Mouse (Mus musculus) lung, embryonic 14.5 days (tissue): ENCODE results near the gene Agbl5. TPM values are rescaled to one million over a fixed set of nuclear protein-coding genes. Genes with fewer than 3 reads are reported as not detected.
"Not testable (repeated sequence)": the region's sequence is repeated elsewhere in the genome, so short reads cannot be mapped to it uniquely, and the experiment has no call there.

ENCODE experiments used
- ATAC-seq: fragments of 200-750 bp; cut with Nextera tagmentation; 2 replicates; pipeline ENCODE4 v1.8.0; 2017; ENCODE audit warnings: mild to moderate bottlenecking, moderate TSS enrichment, moderate library complexity; ENCODE audit not compliant: insufficient read depth
- DNase-seq: peaks from one replicate; pipeline ENCODE4 v3.0.0-alpha.2; 2015
- H3K27ac ChIP-seq: fragments of 300-500 bp; sonication (generic); 2 replicates; pipeline ENCODE4 v1.5.1; 2014; ENCODE audit warnings: low read depth, mild to moderate bottlenecking, moderate library complexity
- H3K27me3 ChIP-seq: fragments of 300-500 bp; sonication (generic); 2 replicates; pipeline ENCODE4 v1.6.1; 2014; ENCODE audit warnings: low read length, control low read depth; ENCODE audit not compliant: insufficient read depth
- H3K36me3 ChIP-seq: fragments of 300-500 bp; sonication (generic); 2 replicates; pipeline ENCODE4 v1.6.1; 2014; ENCODE audit warnings: control low read depth; ENCODE audit not compliant: insufficient read depth
- H3K4me1 ChIP-seq: fragments of 300-500 bp; sonication (generic); 2 replicates; pipeline ENCODE4 v1.6.1; 2014; ENCODE audit warnings: antibody characterized with exemption, control low read depth; ENCODE audit not compliant: insufficient read depth
- H3K4me2 ChIP-seq: fragments of 300-500 bp; sonication (generic); 2 replicates; pipeline ENCODE4 v1.6.1; 2014; ENCODE audit warnings: mild to moderate bottlenecking
- H3K4me3 ChIP-seq: fragments of 300-500 bp; sonication (generic); 2 replicates; pipeline ENCODE4 v1.5.1; 2014; ENCODE audit warnings: low read depth, low read length
- H3K9ac ChIP-seq: fragments of 300-500 bp; sonication (generic); 2 replicates; pipeline ENCODE4 v1.6.1; 2014
- H3K9me3 ChIP-seq: fragments of 300-500 bp; sonication (generic); 2 replicates; pipeline ENCODE4 v1.6.1; 2016; ENCODE audit warnings: low read depth, low read length, control low read depth
- CTCF ChIP-seq: IDR thresholded peaks from 2 replicates; pipeline ENCODE4 v1.5.1; 2016; ENCODE audit warnings: antibody characterized with exemption, low read depth
- WGBS: fragments of 180-500 bp; shearing (Covaris S2); extraction: QIAGEN DNeasy Blood & Tissue Kit; methylation state at CpG from one replicate; pipeline ENCODE4 v1.1.7; 2014; 5-methylcytosine and 5-hydroxymethylcytosine counted together
- polyA plus RNA-seq: library from polyadenylated mRNA; unstranded; fragments of >200 nt; fragmentation: Nextera tagmentation; extraction: Ambion mirVana; gene quantifications from 2 replicates; pipeline ENCODE4 v1.2.1, GENCODE M21; 2014

The Agbl5 gene
- polyA plus RNA-seq, 1 experiment from 2014 or later, result 25.2 TPM

DNA sequence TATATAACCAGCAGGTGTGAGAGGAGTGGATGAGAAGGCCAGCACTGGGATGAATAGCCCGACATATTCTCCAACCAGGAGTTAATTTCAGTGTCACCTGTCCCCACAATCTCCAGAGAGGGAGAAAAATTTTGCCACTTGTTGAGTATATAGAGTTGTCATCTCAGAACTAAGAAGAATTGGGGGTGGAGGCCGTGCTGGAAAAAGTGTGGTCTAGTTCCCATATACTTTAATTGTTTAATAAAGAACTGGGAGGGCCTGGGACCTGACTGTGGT, 18.4 kb upstream of the Agbl5 start:
- Histone ChIP-seq H3K4me1 (no peaks in the 10 kb centered on the region), H3K4me3 (peak overlapping the region; percentile 94), H3K27ac (peak overlapping the region; percentile 33; the same call in 1 of the 2 replicates), H3K9ac (peak overlapping the region; percentile 92), H3K4me2 (peak overlapping the region; percentile 82), H3K36me3 (peaks cover 44% of the 10 kb centered on the region), H3K9me3 (no peaks in the 10 kb centered on the region), H3K27me3 (no peaks in the 10 kb centered on the region)
- 11% methylated on average over 2 of the region's 2 CpGs for WGBS
- no peak for DNase-seq
- no peak for TF ChIP-seq CTCF
- no peak for ATAC-seq

DNA sequence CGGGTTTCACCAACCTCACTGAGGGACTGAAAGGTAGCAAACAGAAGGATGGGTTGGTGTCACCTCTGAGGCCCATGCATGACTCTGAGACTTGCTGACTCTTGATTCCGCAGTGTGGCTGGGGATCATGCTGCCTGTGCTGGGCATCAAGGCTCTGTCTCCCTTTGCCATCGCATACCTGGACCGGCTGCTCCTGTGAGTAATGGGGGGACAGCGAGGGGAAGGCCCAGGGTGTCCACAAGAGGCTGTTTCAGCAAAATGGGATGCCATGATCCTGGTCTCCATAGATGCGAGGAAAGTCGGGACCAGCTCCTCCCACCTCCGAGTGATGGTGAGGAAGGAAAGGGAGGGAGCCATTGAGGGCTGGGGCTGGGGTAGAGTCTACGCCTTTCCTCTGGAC, 15.9 kb upstream of the Agbl5 start:
- H3K4me3 ChIP-seq, result no peak overlapping the region
- TF ChIP-seq CTCF, result no peak
- peaks cover 65% of the 10 kb centered on the region for H3K36me3 ChIP-seq
- H3K9ac ChIP-seq, result no peak overlapping the region
- ATAC-seq (no peak), DNase-seq (no peak)
- H3K4me2 ChIP-seq, result no peak overlapping the region
- H3K27ac ChIP-seq, result no peak overlapping the region
- no peaks in the 10 kb centered on the region for H3K4me1 ChIP-seq
- H3K9me3 ChIP-seq, result no peaks in the 10 kb centered on the region
- H3K27me3 ChIP-seq, result no peaks in the 10 kb centered on the region
- WGBS, result 89% methylated on average over 9 of the region's 9 CpGs

DNA sequence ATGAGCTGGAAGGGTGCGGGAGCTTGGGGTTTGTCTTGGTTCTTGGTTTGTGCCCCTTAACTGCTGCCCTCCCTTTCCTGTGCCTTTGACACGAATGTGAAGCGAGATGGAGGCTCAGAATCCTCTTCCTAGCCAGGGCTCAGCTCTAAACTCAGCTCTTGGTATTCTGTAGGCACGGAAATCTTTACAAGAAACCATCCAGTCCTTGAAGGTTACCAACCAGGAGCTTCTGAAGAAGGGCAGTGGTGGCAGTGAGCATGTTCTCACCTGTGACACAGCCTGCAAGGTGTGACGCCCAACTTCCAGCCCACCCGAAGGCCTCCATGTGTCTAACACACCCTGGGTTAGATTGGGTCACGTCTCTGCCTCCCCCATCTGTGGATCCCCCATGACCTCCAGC, 14.1 kb upstream of the Agbl5 start:
- DNase-seq, result no peak
- no peaks in the 10 kb centered on the region for H3K4me1 ChIP-seq
- H3K4me3 ChIP-seq, result no peak overlapping the region
- no peaks in the 10 kb centered on the region for H3K27me3 ChIP-seq
- no peak overlapping the region for H3K27ac ChIP-seq
- peaks cover 71% of the 10 kb centered on the region for H3K36me3 ChIP-seq
- WGBS, result 88% methylated on average over 7 of the region's 7 CpGs
- H3K9me3 ChIP-seq, result no peaks in the 10 kb centered on the region
- H3K4me2 ChIP-seq, result no peak overlapping the region
- no peak overlapping the region for H3K9ac ChIP-seq
- TF ChIP-seq CTCF, result no peak
- ATAC-seq, result no peak

DNA sequence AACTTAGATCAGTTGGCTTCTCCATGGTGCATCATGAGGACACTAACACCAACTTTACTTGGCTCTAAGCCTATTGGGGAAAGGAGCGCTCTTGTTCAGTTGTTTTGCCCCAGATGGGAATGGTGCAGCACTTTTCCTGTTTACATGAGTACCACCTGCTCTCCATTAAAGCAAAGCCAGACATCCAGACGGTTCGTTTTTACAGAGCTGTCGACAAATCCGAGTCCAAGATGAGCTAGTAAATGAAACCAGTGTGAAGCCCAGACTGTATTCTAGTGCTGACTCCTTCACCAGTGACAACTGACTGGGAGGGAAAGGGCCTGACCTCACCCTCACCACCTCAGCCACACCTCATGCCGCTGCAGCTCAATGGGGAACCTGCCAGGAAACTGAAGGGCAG, 9.9 kb upstream of the Agbl5 start:
- WGBS, result 22% methylated on average over 6 of the region's 6 CpGs
- no peak overlapping the region for H3K9ac ChIP-seq
- peaks cover 46% of the 10 kb centered on the region for H3K36me3 ChIP-seq
- no peaks in the 10 kb centered on the region for H3K9me3 ChIP-seq
- no peak overlapping the region for H3K27ac ChIP-seq
- ATAC-seq (no peak), DNase-seq (peak; percentile 32)
- H3K4me3 ChIP-seq, result no peak overlapping the region
- H3K4me1 ChIP-seq, result no peaks in the 10 kb centered on the region
- no peaks in the 10 kb centered on the region for H3K27me3 ChIP-seq
- no peak for TF ChIP-seq CTCF
- H3K4me2 ChIP-seq, result no peak overlapping the region

DNA sequence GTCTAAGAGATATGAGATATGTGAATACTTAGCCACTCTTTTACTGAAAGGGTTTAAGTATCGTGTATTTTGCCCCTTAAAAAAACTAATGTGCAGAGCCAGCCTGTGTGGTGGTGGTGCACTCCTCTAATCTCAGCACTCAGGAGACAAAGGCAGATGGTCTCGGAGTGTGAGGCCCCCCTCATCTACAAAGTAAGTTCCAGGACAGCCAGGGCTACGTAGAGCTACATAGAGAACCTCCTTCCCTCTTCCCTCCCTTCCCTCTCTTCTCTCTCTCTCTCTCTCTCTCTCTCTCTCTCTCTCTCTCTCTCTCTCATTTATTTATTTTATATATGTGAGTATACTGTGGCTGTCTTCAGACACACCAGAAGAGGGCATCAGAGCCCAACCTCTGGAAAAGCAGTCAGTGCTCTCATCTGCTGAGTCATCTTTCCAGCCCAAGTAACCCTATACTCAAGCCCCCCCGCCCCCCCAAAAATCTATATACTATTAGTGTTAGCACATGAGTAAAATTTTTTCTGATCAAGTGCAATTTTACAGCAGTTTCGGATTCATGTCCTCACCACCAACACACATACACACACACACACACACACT, 9.0 kb upstream of the Agbl5 start:
- Histone ChIP-seq H3K36me3 (peaks cover 37% of the 10 kb centered on the region), H3K27ac (no peak overlapping the region), H3K4me1 (no peaks in the 10 kb centered on the region), H3K4me3 (no peak overlapping the region), H3K9ac (no peak overlapping the region), H3K9me3 (no peaks in the 10 kb centered on the region), H3K27me3 (no peaks in the 10 kb centered on the region), H3K4me2 (no peak overlapping the region)
- ATAC-seq (no peak), DNase-seq (peak; percentile 21)
- WGBS, result 62% methylated on average over 5 of the region's 5 CpGs
- no peak; the same call in 1 of the 2 replicates for TF ChIP-seq CTCF

DNA sequence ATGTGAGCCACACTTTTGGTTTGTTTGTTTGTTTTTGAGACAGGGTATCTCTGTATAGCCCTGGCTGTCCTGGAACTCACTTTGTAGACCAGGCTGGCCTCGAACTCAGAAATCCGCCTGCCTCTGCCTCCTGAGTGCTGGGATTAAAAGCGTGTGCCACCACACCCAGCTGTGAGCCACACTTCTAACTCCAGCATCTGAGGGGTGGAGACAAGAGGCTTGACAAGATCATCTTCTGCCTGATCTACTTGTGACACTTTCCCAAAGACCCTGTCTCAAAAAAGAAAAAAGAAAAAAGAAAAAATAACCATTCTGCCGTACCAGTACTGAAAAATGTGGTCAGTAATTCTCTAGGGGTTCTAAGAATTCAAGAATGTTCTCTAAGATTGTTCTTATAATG, 6.7 kb upstream of the Agbl5 start:
- H3K4me2 ChIP-seq, H3K4me3 ChIP-seq, H3K27ac ChIP-seq, DNase-seq, H3K9me3 ChIP-seq, H3K9ac ChIP-seq, H3K4me1 ChIP-seq, ATAC-seq, H3K27me3 ChIP-seq: not testable (repeated sequence)
- WGBS, result 81% methylated on average over 4 of the region's 4 CpGs
- peaks cover 13% of the 10 kb centered on the region for H3K36me3 ChIP-seq

DNA sequence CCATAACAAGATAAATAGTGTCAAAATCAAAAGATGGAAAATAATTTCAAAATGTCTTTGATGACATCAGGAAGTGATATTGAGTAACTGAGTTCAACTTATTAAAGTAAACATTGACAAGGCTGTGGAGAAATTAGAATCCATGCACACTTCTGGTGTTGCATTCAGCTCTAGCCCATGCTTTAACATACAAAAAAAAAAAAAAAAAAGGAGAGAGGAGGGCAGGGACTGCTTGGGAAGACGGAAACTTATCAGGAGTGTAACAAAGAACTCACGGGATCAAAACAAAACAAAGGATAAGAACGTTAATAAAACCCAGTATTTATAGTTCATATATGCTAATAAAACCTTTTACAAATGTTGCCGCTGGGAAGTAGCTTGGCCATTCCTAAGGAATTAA, 2.3 kb upstream of the Agbl5 start:
- Histone ChIP-seq H3K4me3 (no peak overlapping the region), H3K27me3 (no peaks in the 10 kb centered on the region), H3K4me1 (peaks cover 9% of the 10 kb centered on the region; the same call in 1 of the 2 replicates), H3K9ac (no peak overlapping the region), H3K9me3 (no peaks in the 10 kb centered on the region), H3K27ac (no peak overlapping the region), H3K36me3 (peaks cover 7% of the 10 kb centered on the region), H3K4me2 (peak overlapping the region; percentile 75)
- DNase-seq, result no peak
- TF ChIP-seq CTCF, result no peak
- ATAC-seq, result no peak
- 35% methylated on average over 4 of the region's 4 CpGs for WGBS

DNA sequence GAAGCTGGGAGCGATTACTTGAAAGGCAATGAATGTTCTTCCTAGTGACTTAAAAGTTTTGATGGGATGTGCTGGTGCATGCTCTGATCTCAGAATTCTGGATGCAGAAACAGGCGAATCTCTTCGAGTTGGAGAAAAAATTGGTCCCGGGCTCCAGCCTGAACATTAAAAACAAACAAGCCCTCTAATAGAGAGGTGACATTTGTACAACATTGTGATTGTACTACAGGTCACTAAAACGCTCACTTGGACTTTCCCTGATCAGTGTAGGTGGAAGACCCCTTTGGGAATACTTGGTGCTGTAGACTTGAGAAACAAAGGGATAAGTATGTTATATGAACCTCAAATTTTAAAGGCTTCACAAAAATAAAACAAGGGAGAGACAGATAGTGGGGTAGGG, 1.8 kb upstream of the Agbl5 start:
- peaks cover 9% of the 10 kb centered on the region; the same call in 1 of the 2 replicates for H3K4me1 ChIP-seq
- H3K36me3 ChIP-seq, result peaks cover 13% of the 10 kb centered on the region
- H3K27ac ChIP-seq, result peak overlapping the region; percentile 98
- 19% methylated on average over 5 of the region's 5 CpGs for WGBS
- H3K9ac ChIP-seq, result peak overlapping the region; percentile 71
- DNase-seq (peak; percentile 30), ATAC-seq (no peak)
- no peaks in the 10 kb centered on the region for H3K27me3 ChIP-seq
- TF ChIP-seq CTCF, result no peak
- peak overlapping the region; percentile 74 for H3K4me3 ChIP-seq
- no peaks in the 10 kb centered on the region for H3K9me3 ChIP-seq
- H3K4me2 ChIP-seq, result peak overlapping the region; percentile 75
